Mouse (Mus musculus) ovary, postnatal 14 days (tissue): ENCODE results near the gene Slc2a3.

ENCODE experiments used
- DNase-seq: peaks from one replicate; pipeline ENCODE4 v3.0.0; 2022; ENCODE audit warnings: low spot score

The Slc2a3 gene

DNA sequence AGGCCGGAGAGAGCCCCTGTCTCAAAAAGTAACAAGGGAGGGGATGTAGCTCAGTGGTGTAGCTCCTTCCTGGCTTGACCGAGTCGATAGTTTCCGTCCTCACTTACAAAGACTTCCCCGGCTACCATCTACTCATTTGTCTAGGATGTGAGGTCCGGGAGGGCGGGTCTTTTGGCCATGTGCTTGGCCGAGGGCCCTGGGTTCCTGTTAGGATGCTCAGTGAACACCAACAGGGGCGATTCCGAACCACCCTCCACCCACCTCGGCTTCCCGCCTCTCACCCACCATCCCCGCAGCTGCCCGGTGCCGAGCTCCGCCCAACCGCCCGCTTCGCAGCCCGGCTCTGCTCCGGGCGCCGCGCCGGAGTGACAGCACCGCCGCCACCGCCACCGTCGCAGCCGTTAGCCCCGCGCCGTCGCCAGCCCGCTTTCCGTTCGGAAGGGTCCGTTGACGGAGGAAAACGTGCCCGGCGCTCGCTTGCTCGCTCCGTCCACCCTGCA is at the start of gene Slc2a3:
Gene Slc2a3 (minus strand): TSS at position 340 of the 500 bp plus-strand sequence.
- no peak for DNase-seq

DNA sequence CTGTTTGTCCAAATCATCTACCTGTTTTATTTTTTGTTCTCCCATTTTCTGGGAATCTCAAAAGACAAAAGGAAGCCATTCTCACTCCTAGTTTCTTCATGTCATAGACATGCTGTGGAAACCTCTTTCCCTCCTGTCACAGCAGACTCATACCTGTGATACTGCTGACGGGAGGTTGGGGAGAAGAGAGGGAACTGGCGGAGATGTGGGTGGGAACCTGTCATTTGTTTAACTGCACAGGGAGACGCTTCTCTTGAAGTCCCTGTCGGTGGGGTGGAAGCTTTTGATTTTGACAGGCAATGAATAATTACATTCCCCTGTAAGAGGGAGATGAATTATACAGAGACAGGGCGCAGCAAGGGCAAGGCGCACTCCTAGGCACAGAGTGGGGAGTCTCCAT is 42.3 kb upstream of the Slc2a3 start:
- no peak for DNase-seq

- DNase-seq = no peak
Observed at GRCm38 (mm10) chr6:122837539-122837938, 36.1 kb upstream of the Slc2a3 start.

- no peak for DNase-seq
Observed at GRCm38 (mm10) chr6:122836974-122837373, 35.5 kb upstream of the Slc2a3 start.

- DNase-seq = no peak
Observed at GRCm38 (mm10) chr6:122834365-122834764, 32.9 kb upstream of the Slc2a3 start.

DNA sequence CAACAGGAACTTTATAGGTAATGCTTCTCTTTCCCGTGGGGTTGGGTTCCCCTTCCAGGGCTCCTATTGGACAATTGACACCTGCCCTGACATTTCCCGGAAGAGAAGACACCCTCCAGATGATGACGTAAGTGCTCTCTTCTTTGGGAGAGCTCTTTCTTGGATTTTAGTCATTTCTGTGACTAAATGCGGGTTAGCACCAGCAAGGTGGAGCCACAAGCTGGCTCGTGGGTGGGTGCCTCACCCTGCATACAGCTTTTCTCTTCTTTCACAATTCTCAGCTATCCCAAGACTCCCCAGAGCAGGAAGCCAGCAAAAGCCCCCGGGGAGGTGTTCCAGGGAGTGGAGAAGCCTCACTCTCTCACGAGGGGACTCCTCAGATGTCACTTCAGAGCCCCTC is 31.4 kb upstream of the Slc2a3 start:
- DNase-seq = no peak

DNA sequence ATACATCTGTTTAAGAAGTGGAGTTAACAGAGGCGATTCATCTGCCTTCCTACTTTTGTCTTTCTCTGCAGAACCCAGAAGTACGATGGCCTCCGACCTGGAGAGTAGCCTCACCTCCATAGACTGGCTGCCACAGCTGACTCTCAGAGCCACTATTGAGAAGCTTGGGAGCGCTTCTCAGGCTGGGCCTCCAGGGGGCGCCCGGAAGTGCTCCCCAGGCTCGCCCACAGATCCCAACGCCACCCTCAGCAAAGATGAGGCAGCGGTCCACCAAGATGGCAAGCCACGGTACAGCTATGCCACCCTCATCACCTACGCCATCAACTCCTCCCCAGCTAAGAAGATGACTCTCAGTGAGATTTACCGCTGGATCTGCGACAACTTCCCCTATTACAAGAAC is 26.6 kb upstream of the Slc2a3 start:
- DNase-seq = no peak

- DNase-seq = peak; percentile 60
Observed at GRCm38 (mm10) chr6:122825923-122826742, 24.7 kb upstream of the Slc2a3 start.

- DNase-seq = no peak
Observed at GRCm38 (mm10) chr6:122825166-122825565, 23.7 kb upstream of the Slc2a3 start.

GRCm38 (mm10) chr6:122824086-122824485 is 22.6 kb upstream of the Slc2a3 start:
- no peak for DNase-seq

GRCm38 (mm10) chr6:122821822-122822221 is 20.4 kb upstream of the Slc2a3 start:
- DNase-seq = no peak

DNA sequence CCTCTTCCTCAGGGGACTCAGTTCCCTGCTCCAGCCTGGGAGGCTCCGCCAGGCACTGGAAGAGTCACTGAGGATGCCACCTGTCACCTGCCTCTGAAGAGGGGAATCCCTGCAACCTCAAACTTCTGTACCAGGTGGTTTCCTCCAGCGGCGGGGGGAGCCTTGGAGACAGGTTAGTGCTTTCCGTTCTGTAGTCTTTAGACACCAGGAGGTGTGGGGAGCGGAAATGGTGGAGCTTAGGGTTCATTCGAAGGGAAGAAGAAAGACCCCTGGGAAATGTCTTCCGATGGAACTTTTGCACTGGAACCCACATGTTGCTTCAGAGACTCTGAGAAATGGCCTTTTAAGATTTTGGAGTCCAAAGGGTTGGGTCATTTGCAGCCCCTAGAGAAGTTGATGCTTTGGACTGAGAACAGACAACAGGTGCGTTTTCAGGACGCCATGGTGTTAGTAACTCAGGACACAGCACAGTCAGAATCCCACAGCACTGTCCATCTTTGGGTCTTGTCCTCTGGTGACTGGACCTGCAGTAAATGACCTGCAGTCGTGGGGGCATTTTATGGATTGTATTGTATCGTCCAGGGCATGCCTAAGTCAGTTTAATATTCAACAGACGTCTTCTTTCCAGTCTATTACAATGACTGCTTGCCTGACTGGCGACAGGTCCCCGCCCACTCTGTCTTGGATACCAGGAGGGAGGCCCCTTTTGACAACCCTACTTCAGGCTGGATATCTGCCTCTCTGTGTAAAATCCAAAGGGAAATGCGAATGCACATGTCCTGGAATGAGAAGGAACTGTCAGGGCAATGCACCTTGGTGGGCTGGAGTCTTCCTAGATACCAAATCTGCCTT is 19.6 kb upstream of the Slc2a3 start:
- no peak for DNase-seq

DNA sequence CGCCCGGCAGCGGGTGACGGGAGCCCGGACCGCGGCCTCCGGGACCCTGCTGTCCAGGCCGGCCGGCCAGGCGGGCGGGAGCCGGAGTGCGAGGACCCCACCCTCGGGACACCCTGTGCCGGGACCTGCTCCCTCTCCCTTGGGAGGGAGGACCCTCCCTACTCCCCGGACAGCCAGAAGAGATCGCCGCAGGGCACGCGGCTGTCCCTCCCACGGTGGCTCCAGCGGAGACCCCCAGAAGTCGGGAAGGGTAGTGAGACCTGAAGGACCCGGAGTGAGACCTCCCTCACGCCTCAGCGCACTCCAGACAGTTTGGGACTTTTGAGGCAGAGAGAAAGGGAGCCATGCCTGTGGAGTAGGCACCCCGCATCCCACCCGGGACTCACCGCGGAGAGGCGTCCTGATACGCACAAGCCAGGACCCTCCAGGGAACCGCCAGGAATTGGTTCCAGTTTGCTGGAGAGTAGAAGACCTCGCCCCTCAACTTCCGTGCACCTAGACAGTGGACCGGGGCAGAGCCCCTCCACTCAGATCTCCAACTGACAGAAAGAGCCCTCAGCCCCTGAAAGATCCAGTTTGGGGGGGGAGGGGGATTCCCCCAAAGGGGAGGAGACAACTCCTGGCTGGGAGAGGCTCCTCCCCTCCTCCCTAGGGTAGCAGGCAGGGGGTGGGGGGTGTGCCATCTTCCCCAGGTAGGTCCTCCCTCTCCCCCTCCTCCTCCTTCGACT is 18.8 kb upstream of the Slc2a3 start:
- no peak for DNase-seq

DNA sequence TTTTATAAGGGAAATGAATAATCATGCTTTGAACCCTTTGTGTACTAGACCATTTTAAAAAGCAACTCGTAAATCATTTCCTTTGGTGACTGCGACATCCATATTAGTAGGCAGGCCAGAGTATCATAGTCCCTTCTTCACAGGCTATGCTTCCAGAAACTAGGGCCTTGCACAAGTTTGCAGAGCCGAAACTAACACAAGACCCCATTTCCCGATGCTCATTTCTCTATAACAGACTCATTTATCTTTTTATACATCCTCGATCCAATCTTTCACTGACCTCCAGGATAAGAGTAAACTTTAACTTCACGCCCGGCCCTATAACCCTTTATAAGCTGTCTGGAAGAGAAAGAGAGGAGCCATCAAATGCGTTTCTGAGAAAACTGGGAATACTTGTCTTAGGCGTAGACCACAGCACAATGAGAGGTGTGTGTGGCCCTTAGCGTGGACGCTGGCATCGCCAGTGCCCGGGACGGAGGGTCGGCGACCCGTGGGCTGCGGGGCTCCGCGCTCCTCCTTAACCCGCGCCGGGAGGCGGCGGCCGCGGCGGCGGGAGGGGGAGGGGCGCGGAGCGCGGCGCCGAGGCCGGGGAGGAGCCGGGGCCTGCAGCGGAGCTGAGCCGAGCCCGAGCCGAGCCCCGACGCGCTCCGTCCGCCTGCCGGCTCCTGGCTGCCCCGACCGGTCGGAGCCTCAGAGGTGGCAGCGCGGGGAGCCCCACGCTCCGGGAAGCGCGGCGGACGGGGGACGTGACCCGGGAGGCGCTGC is 18.0 kb upstream of the Slc2a3 start, which contains the start of gene Foxj2:
Gene Foxj2 (plus strand): TSS at position 609 of the 765 bp plus-strand sequence.
- peak; percentile 73 for DNase-seq

GRCm38 (mm10) chr6:122813640-122814039 is 12.2 kb upstream of the Slc2a3 start:
- DNase-seq = no peak

- DNase-seq = no peak
Observed at GRCm38 (mm10) chr6:122812716-122813115, 11.3 kb upstream of the Slc2a3 start.

- no peak for DNase-seq
Observed at GRCm38 (mm10) chr6:122811771-122812600, 10.5 kb upstream of the Slc2a3 start.

DNA sequence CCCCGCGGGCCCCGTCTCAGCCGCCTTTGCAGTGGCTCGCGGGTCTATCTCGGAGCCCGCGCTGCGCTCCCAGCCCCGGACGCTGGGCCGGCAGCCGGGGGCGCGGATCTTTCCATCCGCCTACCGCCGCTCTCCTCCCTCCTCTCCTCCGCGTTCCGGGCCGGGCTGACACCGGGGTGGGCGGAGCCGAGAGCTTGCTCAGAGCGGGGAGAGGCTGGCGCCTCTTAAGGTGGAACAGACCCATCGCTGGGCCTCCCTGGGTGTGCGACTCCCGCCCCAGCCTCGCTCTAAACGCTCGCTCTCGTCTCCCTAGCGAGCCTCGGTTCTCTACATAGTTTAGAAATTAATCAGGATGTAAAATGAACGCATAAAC is 9.8 kb upstream of the Slc2a3 start:
- peak; percentile 88 for DNase-seq

DNA sequence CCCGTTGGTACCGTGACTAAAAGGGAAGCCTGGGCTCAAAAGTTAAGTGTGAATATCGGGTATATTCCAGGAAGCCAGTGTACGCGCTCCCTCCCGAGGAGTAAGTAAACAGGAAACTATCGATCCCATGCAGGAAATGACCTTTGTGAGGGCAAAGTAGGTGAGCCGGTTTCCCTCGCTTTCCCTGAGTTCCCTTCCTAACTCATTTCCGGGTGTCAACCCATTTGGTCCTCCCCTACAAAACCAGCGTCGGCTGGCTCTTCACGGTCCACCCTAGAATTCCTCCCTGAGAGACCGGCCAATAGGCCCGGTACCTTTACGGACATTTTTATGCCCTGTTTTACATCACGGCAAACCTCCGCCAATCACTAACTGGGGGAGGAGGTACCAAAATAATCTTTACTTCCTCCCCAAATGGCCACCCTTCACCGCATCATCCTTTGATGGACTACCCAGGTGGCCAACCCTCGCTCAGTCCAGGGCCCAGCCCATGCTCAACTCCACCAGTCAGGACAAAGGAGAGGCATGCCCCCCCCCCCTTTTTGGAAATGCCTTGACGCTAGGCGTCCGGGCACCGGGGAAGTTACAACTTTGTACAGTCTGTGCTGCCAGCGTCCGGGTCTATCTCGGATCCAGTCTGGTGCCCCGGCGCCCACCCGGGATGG is 9.3 kb upstream of the Slc2a3 start:
- DNase-seq = peak; percentile 89

DNA sequence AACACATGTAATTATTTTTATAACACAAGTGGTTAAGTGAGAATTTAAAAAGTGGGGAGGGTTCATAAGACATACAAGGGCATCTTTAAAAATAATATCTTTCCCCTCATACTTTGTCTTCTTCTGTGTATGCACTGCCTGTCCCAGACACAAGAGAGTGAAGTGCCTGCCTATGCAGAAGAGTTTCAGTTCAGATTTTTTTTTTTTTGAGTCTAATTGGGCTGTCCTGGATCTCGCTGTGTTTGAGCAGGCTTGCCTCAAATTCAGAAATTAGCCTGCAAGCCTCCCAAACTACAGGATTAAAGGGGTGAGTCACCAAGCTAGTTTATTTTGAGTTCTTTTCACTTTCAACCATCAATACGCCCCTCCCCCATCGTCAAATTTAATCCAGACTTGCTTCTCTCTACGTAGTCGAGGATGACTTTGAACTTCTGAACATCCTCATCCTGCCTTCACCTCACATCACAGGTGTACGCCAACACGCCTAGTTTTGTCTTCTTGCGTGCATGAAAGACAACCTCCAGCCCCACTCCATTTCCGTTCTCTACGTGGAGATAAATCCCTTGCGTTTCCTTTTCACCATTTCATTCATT is 8.7 kb upstream of the Slc2a3 start:
- no peak for DNase-seq
